Mouse (Mus musculus): ENCODE measurements around the gene Pkn3. TPM values are rescaled to one million over a fixed set of nuclear protein-coding genes. Genes with fewer than 3 reads are reported as not detected.
"Not testable (repeated sequence)": the region's sequence is repeated elsewhere in the genome, so short reads cannot be mapped to it uniquely, and the experiment has no call there.

The Pkn3 gene
- polyA plus RNA-seq, 1 experiment = 4.3 TPM

- peak overlapping the region; percentile 100 for H3K4me2 ChIP-seq (ENCODE audit: low read depth)
These were observed 46.4 kb downstream of the Pkn3 start for GRCm38 (mm10) chr2:30123729-30124471.

GRCm38 (mm10) chr2:30124472-30125274 is 47.2 kb downstream of the Pkn3 start, which contains the start of gene Zer1:
Zer1 (minus strand) TSS chr2:30124585.
- H3K79me2 ChIP-seq (ENCODE audit: control insufficient read depth, insufficient read depth) = peaks cover 9% of the 10 kb centered on the region
- H3K36me3 ChIP-seq (ENCODE audit: control insufficient read depth, insufficient read depth) = no peaks in the 10 kb centered on the region
- H3K4me2 ChIP-seq (ENCODE audit: low read depth) = peak within 1 kb of the TSS; percentile 100
- H3K27me3 ChIP-seq (ENCODE audit: control insufficient read depth, insufficient read depth, insufficient read length) = no peaks in the 10 kb centered on the region
- H3ac ChIP-seq (ENCODE audit: control insufficient read depth, insufficient read length) = peak within 1 kb of the TSS; percentile 4
- TF ChIP-seq MAX (IDR thresholded peaks at IDR 0.05; ENCODE audit: low read depth) = no peak
- TF ChIP-seq POLR2AphosphoS2 (IDR thresholded peaks at IDR 0.05; ENCODE audit: insufficient read length, low read depth) = peak; percentile 84
- no peak for TF ChIP-seq MYOD1 (IDR thresholded peaks at IDR 0.05; ENCODE audit: control insufficient read depth in 1 of 3, insufficient read length in 2 of 3, low read depth in 2 of 3)
- peak; percentile 87 for TF ChIP-seq POLR2A (IDR thresholded peaks at IDR 0.05; ENCODE audit: insufficient read length, low read depth)
- peak in 1 of 3 experiments; percentile 11 for TF ChIP-seq MYOG (IDR thresholded peaks at IDR 0.05; ENCODE audit: control insufficient read depth in 1 of 3, insufficient read depth in 1 of 3, insufficient read length in 2 of 3, low read depth in 2 of 3)
- H3K4me3 ChIP-seq = peak within 1 kb of the TSS; percentile 81

More at GRCm38 (mm10) chr2:30123729-30124471, 46.4 kb downstream of the Pkn3 start:
- no peaks in the 10 kb centered on the region for H3K36me3 ChIP-seq (ENCODE audit: control insufficient read depth, insufficient read depth)
- peaks cover 9% of the 10 kb centered on the region for H3K79me2 ChIP-seq (ENCODE audit: control insufficient read depth, insufficient read depth)
- TF ChIP-seq REST (IDR thresholded peaks at IDR 0.05; ENCODE audit: insufficient read depth, insufficient read length) (no peak), MYOD1 (IDR thresholded peaks at IDR 0.05; ENCODE audit: control insufficient read depth in 1 of 3, insufficient read length in 2 of 3, low read depth in 2 of 3) (no peak), MAX (IDR thresholded peaks at IDR 0.05; ENCODE audit: low read depth) (no peak), USF1 (IDR thresholded peaks at IDR 0.05; ENCODE audit: low read depth) (no peak), CEBPB (IDR thresholded peaks at IDR 0.05; ENCODE audit: insufficient read depth, poor library complexity, severe bottlenecking) (no peak), TCF12 (IDR thresholded peaks at IDR 0.05; ENCODE audit: insufficient read depth, poor library complexity, severe bottlenecking) (no peak), POLR2A (IDR thresholded peaks at IDR 0.05; ENCODE audit: insufficient read length, low read depth) (no peak), SRF (IDR thresholded peaks at IDR 0.05; ENCODE audit: control insufficient read depth, insufficient read length, low read depth) (no peak), TCF3 (IDR thresholded peaks at IDR 0.05; ENCODE audit: insufficient read length, low read depth) (no peak)
- peak overlapping the region; percentile 4 for H3ac ChIP-seq (ENCODE audit: control insufficient read depth, insufficient read length)
- no peaks in the 10 kb centered on the region for H3K27me3 ChIP-seq (ENCODE audit: control insufficient read depth, insufficient read depth, insufficient read length)
- H3K4me3 ChIP-seq = peak overlapping the region; percentile 81

GRCm38 (mm10) chr2:30128789-30129188 is 51.3 kb downstream of the Pkn3 start:
- Histone ChIP-seq H3K79me2 (ENCODE audit: control insufficient read depth, insufficient read depth) (peaks cover 5% of the 10 kb centered on the region), H3K4me2 (ENCODE audit: low read depth) (no peak overlapping the region), H3K27me3 (ENCODE audit: control insufficient read depth, insufficient read depth, insufficient read length) (no peaks in the 10 kb centered on the region), H3K36me3 (ENCODE audit: control insufficient read depth, insufficient read depth) (no peaks in the 10 kb centered on the region), H3K4me3 (no peak overlapping the region), H3ac (ENCODE audit: control insufficient read depth, insufficient read length) (no peak overlapping the region)
- TF ChIP-seq CEBPB (IDR thresholded peaks at IDR 0.05; ENCODE audit: insufficient read depth, poor library complexity, severe bottlenecking) = no peak
- TF ChIP-seq E2F4 (IDR thresholded peaks at IDR 0.05; ENCODE audit: insufficient read depth) = no peak
- TF ChIP-seq MYOG (IDR thresholded peaks at IDR 0.05; ENCODE audit: control insufficient read depth in 1 of 3, insufficient read depth in 1 of 3, insufficient read length in 2 of 3, low read depth in 2 of 3) = no peak

GRCm38 (mm10) chr2:30130156-30130555 is 52.7 kb downstream of the Pkn3 start:
- Histone ChIP-seq H3K27me3 (ENCODE audit: control insufficient read depth, insufficient read depth, insufficient read length) (no peaks in the 10 kb centered on the region), H3K4me2 (ENCODE audit: low read depth) (no peak overlapping the region), H3K4me3 (no peak overlapping the region), H3K36me3 (ENCODE audit: control insufficient read depth, insufficient read depth) (no peaks in the 10 kb centered on the region), H3ac (ENCODE audit: control insufficient read depth, insufficient read length) (no peak overlapping the region), H3K79me2 (ENCODE audit: control insufficient read depth, insufficient read depth) (peaks cover 12% of the 10 kb centered on the region)
- no peak for TF ChIP-seq MAX (IDR thresholded peaks at IDR 0.05; ENCODE audit: low read depth)
- no peak for TF ChIP-seq CEBPB (IDR thresholded peaks at IDR 0.05; ENCODE audit: insufficient read depth, poor library complexity, severe bottlenecking)
- no peak for TF ChIP-seq TCF12 (IDR thresholded peaks at IDR 0.05; ENCODE audit: insufficient read depth, poor library complexity, severe bottlenecking)
- no peak for TF ChIP-seq MYOG (IDR thresholded peaks at IDR 0.05; ENCODE audit: control insufficient read depth in 1 of 3, insufficient read depth in 1 of 3, insufficient read length in 2 of 3, low read depth in 2 of 3)
- TF ChIP-seq MYOD1 (IDR thresholded peaks at IDR 0.05; ENCODE audit: control insufficient read depth in 1 of 3, insufficient read length in 2 of 3, low read depth in 2 of 3) = no peak
- TF ChIP-seq USF1 (IDR thresholded peaks at IDR 0.05; ENCODE audit: low read depth) = no peak
- no peak for TF ChIP-seq POLR2AphosphoS2 (IDR thresholded peaks at IDR 0.05; ENCODE audit: insufficient read length, low read depth)
- no peak for TF ChIP-seq SRF (IDR thresholded peaks at IDR 0.05; ENCODE audit: control insufficient read depth, insufficient read length, low read depth)
- no peak for TF ChIP-seq POLR2A (IDR thresholded peaks at IDR 0.05; ENCODE audit: insufficient read length, low read depth)
- TF ChIP-seq E2F4 (IDR thresholded peaks at IDR 0.05; ENCODE audit: insufficient read depth) = no peak
- TF ChIP-seq REST (IDR thresholded peaks at IDR 0.05; ENCODE audit: insufficient read depth, insufficient read length) = no peak
- no peak for TF ChIP-seq TCF3 (IDR thresholded peaks at IDR 0.05; ENCODE audit: insufficient read length, low read depth)

GRCm38 (mm10) chr2:30131240-30131639 is 53.8 kb downstream of the Pkn3 start:
- peaks cover 12% of the 10 kb centered on the region for H3K79me2 ChIP-seq (ENCODE audit: control insufficient read depth, insufficient read depth)
- not testable (repeated sequence) for H3K27me3 ChIP-seq (ENCODE audit: control insufficient read depth, insufficient read depth, insufficient read length); H3K4me2 ChIP-seq (ENCODE audit: low read depth); H3K36me3 ChIP-seq (ENCODE audit: control insufficient read depth, insufficient read depth); H3K4me3 ChIP-seq; H3ac ChIP-seq (ENCODE audit: control insufficient read depth, insufficient read length)
